ENCODE assay signal across 20 mouse cellular contexts in genomic region chrX:168913519-168913918, GRCm38 (mm10).
"Had no signal": no experiment of that assay in that cellular context is flagged by ENCODE, and none has a peak within 500 bp of the region (broad histone marks: within the 10 kb centered on the region; RNA-seq: fewer than 3 reads in every experiment).

No protein-coding gene starts in this region.

- H3K4me1 ChIP-seq: liver, embryonic 12.5 days; megakaryocyte, embryonic 14.5 days; midbrain, embryonic 13.5 days; midbrain, embryonic 15.5 days; neural tube, embryonic 13.5 days; neural tube, embryonic 15.5 days; stomach, embryonic 15.5 days had no signal

- DNase-seq: lung, adult 18-20 months; lung, embryonic 14.5 days; lung, postnatal 10 days; retina, postnatal 1 day; right cerebral cortex, postnatal 14 days; spleen, adult 18-20 months; thymus, adult 2 months; thymus, postnatal 25 days; thymus, postnatal 4 days had no signal

- H3K9me3 ChIP-seq: liver, embryonic 12.5 days; megakaryocyte, embryonic 14.5 days; midbrain, embryonic 13.5 days; midbrain, embryonic 15.5 days; neural tube, embryonic 13.5 days; neural tube, embryonic 15.5 days; stomach, embryonic 15.5 days had no signal

- H3K36me3 ChIP-seq: liver, embryonic 12.5 days; midbrain, embryonic 13.5 days; midbrain, embryonic 15.5 days; neural tube, embryonic 13.5 days; neural tube, embryonic 15.5 days; stomach, embryonic 15.5 days had no signal

- H3K27ac ChIP-seq: liver, embryonic 12.5 days; liver, embryonic 14.5 days; macrophage; midbrain, embryonic 13.5 days; midbrain, embryonic 15.5 days; neural tube, embryonic 13.5 days; neural tube, embryonic 15.5 days; stomach, embryonic 15.5 days; stomach, postnatal 0 days had no signal

- H3K4me3 ChIP-seq: liver, embryonic 12.5 days; megakaryocyte, embryonic 14.5 days; midbrain, embryonic 13.5 days; midbrain, embryonic 15.5 days; myocyte; neural tube, embryonic 13.5 days; neural tube, embryonic 15.5 days; stomach, embryonic 15.5 days had no signal

- H3K27me3 ChIP-seq: liver, embryonic 12.5 days; megakaryocyte, embryonic 14.5 days; midbrain, embryonic 15.5 days; neural tube, embryonic 15.5 days; stomach, embryonic 15.5 days had no signal

- ATAC-seq: liver, embryonic 12.5 days; midbrain, embryonic 13.5 days; midbrain, embryonic 15.5 days had no signal

- H3K9ac ChIP-seq: liver, embryonic 12.5 days; liver, embryonic 14.5 days; lung, embryonic 14.5 days; midbrain, embryonic 13.5 days; midbrain, embryonic 15.5 days; neural tube, embryonic 13.5 days; neural tube, embryonic 15.5 days; stomach, embryonic 15.5 days had no signal
